Mouse (Mus musculus): ENCODE measurements around the gene 2700097O09Rik.

- TF ChIP-seq CTCF (IDR thresholded peaks at IDR 0.05; ENCODE audit: extremely low read depth, insufficient read length, insufficient replicate concordance, low read depth, low read length) (no peak), POLR2A (IDR thresholded peaks at IDR 0.05; ENCODE audit: low read depth, low read length) (no peak)
Measured at GRCm38 (mm10) chr12:55051210-55052173, 28.4 kb downstream of the 2700097O09Rik start.
